Mouse (Mus musculus): ENCODE results near the gene Prss12. TPM values are rescaled to one million over a fixed set of nuclear protein-coding genes. Genes with fewer than 3 reads are reported as not detected.

Prss12 gene
- polyA plus RNA-seq, 1 experiment from 2014 or later, result 2.7 TPM

- no peaks in the 10 kb centered on the region for H3K36me3 ChIP-seq (ENCODE audit: control insufficient read depth, insufficient read depth, low read length)
- WGBS, result 80% methylated on average over 1 of the region's 1 CpGs
- no peak overlapping the region for H3K27ac ChIP-seq (ENCODE audit: low read depth, low read length)
- no peaks in the 10 kb centered on the region for H3K4me1 ChIP-seq (ENCODE audit: control insufficient read depth, insufficient read depth, low read length)
- no peaks in the 10 kb centered on the region for H3K27me3 ChIP-seq (replicated peaks; ENCODE audit: control insufficient read depth, insufficient read depth, low read length)
- H3K4me2 ChIP-seq (ENCODE audit: low read length), result no peak overlapping the region
- DNase-seq (ENCODE audit: low spot score) (no peak), ATAC-seq (no peak)
- H3K9me3 ChIP-seq (replicated peaks; ENCODE audit: control insufficient read depth, low read length), result no peaks in the 10 kb centered on the region
- no peak overlapping the region for H3K9ac ChIP-seq (ENCODE audit: low read length)
- no peak overlapping the region for H3K4me3 ChIP-seq (ENCODE audit: low read depth, low read length)
Observed at GRCm38 (mm10) chr3:123459492-123459891, 12.8 kb downstream of the Prss12 start.

- Histone ChIP-seq H3K4me1 (ENCODE audit: control insufficient read depth, insufficient read depth, low read length) (no peaks in the 10 kb centered on the region), H3K27me3 (replicated peaks; ENCODE audit: control insufficient read depth, insufficient read depth, low read length) (no peaks in the 10 kb centered on the region), H3K27ac (ENCODE audit: low read depth, low read length) (no peak overlapping the region), H3K9me3 (replicated peaks; ENCODE audit: control insufficient read depth, low read length) (no peaks in the 10 kb centered on the region), H3K4me2 (ENCODE audit: low read length) (no peak overlapping the region), H3K36me3 (ENCODE audit: control insufficient read depth, insufficient read depth, low read length) (no peaks in the 10 kb centered on the region), H3K9ac (ENCODE audit: low read length) (no peak overlapping the region), H3K4me3 (ENCODE audit: low read depth, low read length) (no peak overlapping the region)
- ATAC-seq, result no peak
- WGBS, result 71% methylated on average over 1 of the region's 1 CpGs
- DNase-seq (ENCODE audit: low spot score), result no peak
Observed at GRCm38 (mm10) chr3:123460436-123460835, 13.7 kb downstream of the Prss12 start.

- Histone ChIP-seq H3K36me3 (ENCODE audit: control insufficient read depth, insufficient read depth, low read length) (no peaks in the 10 kb centered on the region), H3K27me3 (replicated peaks; ENCODE audit: control insufficient read depth, insufficient read depth, low read length) (no peaks in the 10 kb centered on the region), H3K4me2 (ENCODE audit: low read length) (no peak overlapping the region), H3K9ac (ENCODE audit: low read length) (no peak overlapping the region), H3K27ac (ENCODE audit: low read depth, low read length) (no peak overlapping the region), H3K4me3 (ENCODE audit: low read depth, low read length) (no peak overlapping the region), H3K4me1 (ENCODE audit: control insufficient read depth, insufficient read depth, low read length) (no peaks in the 10 kb centered on the region), H3K9me3 (replicated peaks; ENCODE audit: control insufficient read depth, low read length) (no peaks in the 10 kb centered on the region)
- WGBS, result 84% methylated on average over 6 of the region's 6 CpGs
- ATAC-seq (no peak), DNase-seq (ENCODE audit: low spot score) (no peak)
Observed at GRCm38 (mm10) chr3:123462264-123462663, 15.6 kb downstream of the Prss12 start.

- WGBS, result 84% methylated on average over 3 of the region's 3 CpGs
- Histone ChIP-seq H3K4me2 (ENCODE audit: low read length) (no peak overlapping the region), H3K27ac (ENCODE audit: low read depth, low read length) (no peak overlapping the region), H3K36me3 (ENCODE audit: control insufficient read depth, insufficient read depth, low read length) (no peaks in the 10 kb centered on the region), H3K27me3 (replicated peaks; ENCODE audit: control insufficient read depth, insufficient read depth, low read length) (no peaks in the 10 kb centered on the region), H3K4me1 (ENCODE audit: control insufficient read depth, insufficient read depth, low read length) (no peaks in the 10 kb centered on the region), H3K9me3 (replicated peaks; ENCODE audit: control insufficient read depth, low read length) (no peaks in the 10 kb centered on the region), H3K4me3 (ENCODE audit: low read depth, low read length) (no peak overlapping the region), H3K9ac (ENCODE audit: low read length) (no peak overlapping the region)
- ATAC-seq, result no peak
- no peak for DNase-seq (ENCODE audit: low spot score)
Observed at GRCm38 (mm10) chr3:123476833-123477232, 30.1 kb downstream of the Prss12 start.

GRCm38 (mm10) chr3:123481266-123481665 is 34.6 kb downstream of the Prss12 start:
- DNase-seq (ENCODE audit: low spot score) (no peak), ATAC-seq (no peak)
- Histone ChIP-seq H3K4me3 (ENCODE audit: low read depth, low read length) (no peak overlapping the region), H3K9ac (ENCODE audit: low read length) (no peak overlapping the region), H3K9me3 (replicated peaks; ENCODE audit: control insufficient read depth, low read length) (no peaks in the 10 kb centered on the region), H3K4me1 (ENCODE audit: control insufficient read depth, insufficient read depth, low read length) (no peaks in the 10 kb centered on the region), H3K4me2 (ENCODE audit: low read length) (no peak overlapping the region), H3K27me3 (replicated peaks; ENCODE audit: control insufficient read depth, insufficient read depth, low read length) (no peaks in the 10 kb centered on the region), H3K27ac (ENCODE audit: low read depth, low read length) (no peak overlapping the region), H3K36me3 (ENCODE audit: control insufficient read depth, insufficient read depth, low read length) (no peaks in the 10 kb centered on the region)
- 78% methylated on average over 6 of the region's 6 CpGs for WGBS

GRCm38 (mm10) chr3:123491814-123492213 is 45.1 kb downstream of the Prss12 start:
- H3K4me3 ChIP-seq (ENCODE audit: low read depth, low read length), result no peak overlapping the region
- 94% methylated on average over 1 of the region's 1 CpGs for WGBS

GRCm38 (mm10) chr3:123493163-123493562 is 46.5 kb downstream of the Prss12 start:
- H3K27me3 ChIP-seq (replicated peaks; ENCODE audit: control insufficient read depth, insufficient read depth, low read length), result no peaks in the 10 kb centered on the region
- DNase-seq (ENCODE audit: low spot score), result no peak
- no peak overlapping the region for H3K4me3 ChIP-seq (ENCODE audit: low read depth, low read length)
- no peaks in the 10 kb centered on the region for H3K4me1 ChIP-seq (ENCODE audit: control insufficient read depth, insufficient read depth, low read length)
- H3K36me3 ChIP-seq (ENCODE audit: control insufficient read depth, insufficient read depth, low read length), result no peaks in the 10 kb centered on the region
- no peak for ATAC-seq
- H3K9me3 ChIP-seq (replicated peaks; ENCODE audit: control insufficient read depth, low read length), result no peaks in the 10 kb centered on the region
- no peak overlapping the region for H3K4me2 ChIP-seq (ENCODE audit: low read length)
- H3K9ac ChIP-seq (ENCODE audit: low read length), result no peak overlapping the region
- H3K27ac ChIP-seq (ENCODE audit: low read depth, low read length), result no peak overlapping the region
- WGBS, result 91% methylated on average over 3 of the region's 3 CpGs

More at GRCm38 (mm10) chr3:123491814-123492213, 45.1 kb downstream of the Prss12 start:
- no peak overlapping the region for H3K9ac ChIP-seq (ENCODE audit: low read length)
- H3K4me2 ChIP-seq (ENCODE audit: low read length), result no peak overlapping the region
- no peaks in the 10 kb centered on the region for H3K4me1 ChIP-seq (ENCODE audit: control insufficient read depth, insufficient read depth, low read length)
- H3K9me3 ChIP-seq (replicated peaks; ENCODE audit: control insufficient read depth, low read length), result no peaks in the 10 kb centered on the region
- H3K27me3 ChIP-seq (replicated peaks; ENCODE audit: control insufficient read depth, insufficient read depth, low read length), result no peaks in the 10 kb centered on the region
- no peak overlapping the region for H3K27ac ChIP-seq (ENCODE audit: low read depth, low read length)
- no peak for ATAC-seq
- H3K36me3 ChIP-seq (ENCODE audit: control insufficient read depth, insufficient read depth, low read length), result no peaks in the 10 kb centered on the region
- no peak for DNase-seq (ENCODE audit: low spot score)

GRCm38 (mm10) chr3:123495088-123495487 is 48.4 kb downstream of the Prss12 start:
- no peak overlapping the region for H3K4me3 ChIP-seq (ENCODE audit: low read depth, low read length)
- H3K27ac ChIP-seq (ENCODE audit: low read depth, low read length), result no peak overlapping the region
- no peaks in the 10 kb centered on the region for H3K9me3 ChIP-seq (replicated peaks; ENCODE audit: control insufficient read depth, low read length)
- no peaks in the 10 kb centered on the region for H3K27me3 ChIP-seq (replicated peaks; ENCODE audit: control insufficient read depth, insufficient read depth, low read length)
- no peaks in the 10 kb centered on the region for H3K36me3 ChIP-seq (ENCODE audit: control insufficient read depth, insufficient read depth, low read length)
- no peaks in the 10 kb centered on the region for H3K4me1 ChIP-seq (ENCODE audit: control insufficient read depth, insufficient read depth, low read length)
- H3K9ac ChIP-seq (ENCODE audit: low read length), result no peak overlapping the region
- no peak for ATAC-seq
- no peak overlapping the region for H3K4me2 ChIP-seq (ENCODE audit: low read length)
- DNase-seq (ENCODE audit: low spot score), result no peak
- 78% methylated on average over 6 of the region's 6 CpGs for WGBS

GRCm38 (mm10) chr3:123498787-123499186 is 52.1 kb downstream of the Prss12 start:
- no peak overlapping the region for H3K9ac ChIP-seq (ENCODE audit: low read length)
- no peaks in the 10 kb centered on the region for H3K36me3 ChIP-seq (ENCODE audit: control insufficient read depth, insufficient read depth, low read length)
- DNase-seq (ENCODE audit: low spot score) (no peak), ATAC-seq (no peak)
- H3K4me3 ChIP-seq (ENCODE audit: low read depth, low read length), result no peak overlapping the region
- no peaks in the 10 kb centered on the region for H3K4me1 ChIP-seq (ENCODE audit: control insufficient read depth, insufficient read depth, low read length)
- 79% methylated on average over 5 of the region's 5 CpGs for WGBS
- no peaks in the 10 kb centered on the region for H3K9me3 ChIP-seq (replicated peaks; ENCODE audit: control insufficient read depth, low read length)
- no peak overlapping the region for H3K4me2 ChIP-seq (ENCODE audit: low read length)
- H3K27ac ChIP-seq (ENCODE audit: low read depth, low read length), result no peak overlapping the region
- H3K27me3 ChIP-seq (replicated peaks; ENCODE audit: control insufficient read depth, insufficient read depth, low read length), result no peaks in the 10 kb centered on the region
